ENCODE assay signal across 22 mouse cellular contexts in genomic region chr8:128035672-128036071, GRCm38 (mm10).
DNase-seq lines count a peak whose midpoint lies in the region; TF ChIP-seq lines count a peak whose summit lies in the region.
"Had no signal": no experiment of that assay in that cellular context is flagged by ENCODE, and none has a peak within 500 bp of the region (broad histone marks: within the 10 kb centered on the region; RNA-seq: fewer than 3 reads in every experiment).

No protein-coding gene starts in this region.

- peaks cover 48% of the 10 kb centered on the region for H3K4me1 ChIP-seq in bone marrow macrophage, adult 2 months (ENCODE audit: control insufficient read depth, insufficient read depth, low read length)
- H3K4me1 ChIP-seq: midbrain, embryonic 12.5 days; neural tube, embryonic 12.5 days had no signal

- TF ChIP-seq CTCF in layer of hippocampus, adult 2 months (conservative IDR thresholded peaks at IDR 0.05), result no peak
- TF ChIP-seq CTCF in bone marrow macrophage, adult 2 months (IDR thresholded peaks at IDR 0.05; ENCODE audit: low read depth, low read length), result no peak

- H3K4me3 ChIP-seq in layer of hippocampus, adult 2 months, result no peak overlapping the region
- no peak overlapping the region for H3K4me3 ChIP-seq in bone marrow macrophage, adult 2 months (ENCODE audit: insufficient read depth, low read length)
- H3K4me3 ChIP-seq: embryonic facial prominence, embryonic 13.5 days; forebrain, embryonic 15.5 days; heart, embryonic 13.5 days; midbrain, embryonic 12.5 days; neural tube, embryonic 12.5 days had no signal

- H3K27ac ChIP-seq in layer of hippocampus, adult 2 months, result peak overlapping the region; percentile 51; the same call in 1 of the 2 replicates
- peak overlapping the region; percentile 86 for H3K27ac ChIP-seq in bone marrow macrophage, adult 2 months (ENCODE audit: insufficient read depth, low read depth, low read length)
- H3K27ac ChIP-seq: embryonic facial prominence, embryonic 13.5 days; forebrain, embryonic 15.5 days; heart, embryonic 13.5 days; midbrain, embryonic 12.5 days; neural tube, embryonic 12.5 days had no signal

- peak; percentile 10 to 29 for DNase-seq in frontal cortex, postnatal 10 days (ENCODE audit: low spot score in 2 of 2)
- DNase-seq in frontal cortex, adult 2 months (ENCODE audit: extremely low spot score in 1 of 2, low spot score in 1 of 2), result no peak
- DNase-seq in layer of hippocampus, adult 2 months (ENCODE audit: low spot score in 2 of 2), result peak in 1 of 2 experiments; percentile 16
- DNase-seq in layer of hippocampus, adult 9-10 months (ENCODE audit: low spot score), result no peak
- peak; percentile 8 to 13 for DNase-seq in layer of hippocampus, postnatal 10 days (ENCODE audit: low spot score in 2 of 2)
- DNase-seq in embryo, embryonic 11 days, result no peak
- no peak for DNase-seq in cerebellum, postnatal 10 days
- DNase-seq: adrenal gland, postnatal 10 days; cerebellum, adult 2 months; heart, postnatal 36 days; kidney, adult 18-20 months; kidney, postnatal 14 days; lung, adult 18-20 months; lung, postnatal 36 days; right cerebral cortex, adult 18-20 months; thymus, postnatal 14 days had no signal

- TF ChIP-seq POLR2A in bone marrow macrophage, adult 2 months (IDR thresholded peaks at IDR 0.05; ENCODE audit: borderline replicate concordance, low read depth, low read length), result no peak

Comparison
In these comparisons a context has a peak if more than half of its experiments do, and no peak if none do; other contexts are left out.
1. DNase-seq: peak in frontal cortex, postnatal 10 days (2 of 2) and layer of hippocampus, postnatal 10 days (2 of 2); none in frontal cortex, adult 2 months (0 of 2), layer of hippocampus, adult 9-10 months (single experiment), embryo, embryonic 11 days (single experiment) and cerebellum, postnatal 10 days (0 of 2).